Mouse (Mus musculus): ENCODE measurements around the gene Paf1.
A peak's percentile ranks its signal among the peaks of the same experiment; 100 is the strongest.
"Not testable (repeated sequence)": the region's sequence is repeated elsewhere in the genome, so short reads cannot be mapped to it uniquely, and the experiment has no call there.

The Paf1 gene

GRCm38 (mm10) chr7:28384162-28384561, 8.6 kb upstream of the Paf1 start:
- DNase-seq (ENCODE audit: low spot score in 2 of 2), result no peak

GRCm38 (mm10) chr7:28385196-28385595, 7.6 kb upstream of the Paf1 start:
- DNase-seq (ENCODE audit: low spot score in 2 of 2), result no peak

GRCm38 (mm10) chr7:28386007-28386406, 6.7 kb upstream of the Paf1 start:
- peak in 1 of 2 experiments; percentile 61 for DNase-seq (ENCODE audit: low spot score in 2 of 2)

GRCm38 (mm10) chr7:28386462-28386861, 6.3 kb upstream of the Paf1 start:
- peak; percentile 54 to 72 for DNase-seq (ENCODE audit: low spot score in 2 of 2)

DNA sequence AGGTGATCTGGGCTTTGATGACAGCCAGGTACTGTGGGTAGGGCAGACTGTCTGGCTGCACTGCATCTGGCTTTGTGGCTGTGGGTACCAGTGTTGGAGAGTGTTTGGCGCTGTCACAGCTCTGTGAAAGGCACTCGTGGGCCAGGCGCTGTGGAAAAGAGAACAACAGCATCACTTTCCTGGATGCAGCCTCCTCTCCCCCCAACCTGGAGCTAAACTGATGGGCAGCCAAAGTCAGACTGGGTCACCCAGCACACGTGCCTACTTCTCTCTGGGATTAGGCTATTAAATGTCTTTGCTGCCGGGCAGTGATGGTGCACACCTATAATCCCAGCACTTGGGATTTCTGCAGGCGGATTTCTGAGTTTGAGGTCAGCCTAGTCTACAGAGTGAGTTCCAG, 5.9 kb upstream of the Paf1 start:
- not testable (repeated sequence) for DNase-seq (ENCODE audit: low spot score in 2 of 2)

DNA sequence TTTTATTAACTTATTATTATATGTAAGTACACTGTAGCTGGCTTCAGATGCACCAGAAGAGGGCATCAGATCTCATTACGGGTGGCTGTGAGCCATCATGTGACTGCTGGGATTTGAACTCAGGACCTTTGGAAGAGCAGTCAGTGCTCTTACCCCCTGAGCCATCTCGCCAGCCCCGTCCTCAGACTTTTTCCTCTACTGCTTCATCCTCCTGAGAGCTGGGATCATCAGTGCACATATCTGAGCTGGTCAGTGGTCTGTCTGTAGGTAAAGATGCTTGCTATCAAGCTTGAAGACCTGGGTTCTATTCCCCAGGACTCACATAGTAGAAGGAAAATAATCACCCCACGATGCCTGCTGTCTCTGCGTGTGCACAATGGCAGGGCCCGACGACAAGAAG, 5.4 kb upstream of the Paf1 start:
- not testable (repeated sequence) for DNase-seq (ENCODE audit: low spot score in 2 of 2)

- DNase-seq (ENCODE audit: low spot score in 2 of 2), result no peak
Measured at GRCm38 (mm10) chr7:28390331-28390730, 2.4 kb upstream of the Paf1 start.

GRCm38 (mm10) chr7:28393272-28393951, 661 bp downstream of the Paf1 start:
- no peak for DNase-seq (ENCODE audit: low spot score in 2 of 2)

DNA sequence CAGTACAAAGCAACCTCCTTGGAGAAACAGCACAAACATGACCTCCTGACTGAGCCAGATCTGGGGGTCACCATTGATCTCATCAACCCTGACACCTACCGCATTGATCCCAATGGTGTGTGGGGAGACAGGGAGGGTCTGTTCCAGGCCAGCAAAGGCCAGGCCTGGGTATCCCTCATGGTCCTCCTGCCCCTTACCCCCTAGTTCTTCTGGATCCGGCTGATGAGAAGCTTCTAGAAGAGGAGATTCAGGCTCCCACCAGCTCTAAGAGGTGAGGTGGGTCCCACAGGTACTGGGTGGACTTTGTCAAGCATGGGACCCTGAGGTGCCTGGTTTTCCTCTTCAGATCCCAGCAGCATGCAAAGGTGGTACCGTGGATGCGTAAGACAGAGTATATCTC, 2.7 kb downstream of the Paf1 start:
- DNase-seq (ENCODE audit: low spot score in 2 of 2), result no peak

GRCm38 (mm10) chr7:28398000-28398399, 5.2 kb downstream of the Paf1 start:
- DNase-seq (ENCODE audit: low spot score in 2 of 2), result no peak

GRCm38 (mm10) chr7:28398696-28399340, 6.1 kb downstream of the Paf1 start:
- no peak for DNase-seq (ENCODE audit: low spot score in 2 of 2)

DNA sequence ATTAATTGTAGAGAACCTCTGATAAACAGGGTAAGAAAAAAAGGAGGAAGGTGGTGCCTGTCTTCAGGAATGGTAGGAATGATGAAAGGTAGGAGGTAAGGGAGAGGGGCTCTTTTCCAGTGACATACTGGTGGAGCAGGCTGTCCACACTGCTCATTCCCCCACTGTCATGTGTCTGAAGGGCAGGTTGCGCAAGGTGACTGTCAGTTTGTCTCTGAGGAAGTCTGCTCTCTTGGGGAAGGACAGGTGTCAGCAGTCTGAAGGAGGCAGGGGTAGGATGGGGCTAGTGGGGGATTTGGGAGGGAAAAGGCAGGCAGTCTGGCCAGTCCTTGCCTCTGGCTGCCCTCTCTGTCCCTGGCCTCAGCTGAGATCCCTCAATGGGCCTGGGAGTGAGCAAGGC, 8.3 kb downstream of the Paf1 start:
- no peak for DNase-seq (ENCODE audit: low spot score in 2 of 2)

GRCm38 (mm10) chr7:28401942-28402341, 9.2 kb downstream of the Paf1 start:
- DNase-seq (ENCODE audit: low spot score in 2 of 2), result no peak

DNA sequence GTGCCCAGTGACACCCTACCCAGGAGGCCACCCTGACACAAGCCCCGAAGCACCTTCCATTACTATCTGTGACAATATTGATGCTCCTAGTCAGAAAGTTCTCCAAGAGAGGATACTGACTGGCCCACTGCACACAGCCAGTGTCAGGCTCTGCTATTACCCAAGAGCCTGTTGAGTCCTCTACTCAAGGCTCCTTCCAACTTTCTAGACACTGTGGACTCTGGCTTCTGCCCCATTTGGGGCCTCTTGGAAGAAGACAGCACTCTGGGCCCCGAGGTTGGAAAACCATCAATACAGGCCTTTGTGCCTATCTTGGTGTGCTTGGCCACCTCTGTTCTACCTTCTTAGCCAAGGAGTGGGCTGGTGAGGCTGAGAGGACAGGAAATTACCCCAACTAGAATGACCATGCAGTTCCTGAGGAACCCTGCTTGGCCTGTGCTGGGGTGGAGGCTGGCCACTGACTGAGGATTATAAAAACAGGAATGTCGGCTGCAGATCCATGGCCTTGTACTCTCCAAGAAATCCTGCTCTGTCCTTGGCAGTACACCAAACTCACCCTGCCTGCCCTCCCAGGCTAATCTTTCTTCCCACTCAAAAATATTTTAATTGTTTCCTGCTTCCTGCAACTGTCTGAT, 18.2 kb downstream of the Paf1 start:
- DNase-seq (ENCODE audit: low spot score in 2 of 2), result no peak

DNA sequence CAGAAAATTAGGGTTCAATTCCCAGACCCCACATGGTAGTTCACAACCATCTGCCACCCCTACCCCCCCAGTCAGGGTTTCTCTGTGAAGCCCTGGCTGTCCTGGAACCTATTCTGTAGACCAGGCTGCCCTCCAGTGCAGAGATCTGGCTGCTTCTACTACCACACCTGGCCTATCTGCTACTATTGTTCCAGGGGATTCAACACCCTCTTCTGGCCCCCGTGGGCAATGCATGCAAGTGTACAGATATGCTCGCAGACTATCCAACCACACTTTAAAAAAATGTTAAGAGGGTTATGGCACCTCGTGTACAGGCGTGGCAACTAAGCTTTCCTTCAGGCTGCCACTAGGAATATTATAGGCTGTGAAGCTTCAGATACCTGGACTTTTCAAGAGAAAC, 20.1 kb downstream of the Paf1 start:
- DNase-seq (ENCODE audit: low spot score in 2 of 2), result no peak

DNA sequence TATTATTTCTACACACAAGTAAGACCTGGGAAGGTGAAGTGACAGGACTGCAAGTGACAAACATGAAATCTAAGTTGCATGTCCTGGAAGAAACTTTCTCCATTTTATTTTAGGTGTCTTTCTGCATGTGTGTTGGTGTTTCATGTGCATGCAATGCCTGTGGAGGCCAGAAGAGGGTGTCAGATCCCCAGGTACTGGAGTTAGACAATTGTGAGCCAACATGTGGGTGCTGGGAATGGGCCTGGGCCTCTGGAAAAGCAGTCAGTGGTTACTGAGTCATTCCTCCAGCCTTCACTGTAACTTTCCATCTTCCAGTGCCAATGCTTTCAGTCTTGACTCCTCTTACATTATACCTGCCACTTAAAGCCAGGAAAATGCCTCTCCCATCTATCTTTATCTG, 24.6 kb downstream of the Paf1 start:
- no peak for DNase-seq (ENCODE audit: low spot score in 2 of 2)

- peak in 1 of 2 experiments; percentile 47 for DNase-seq (ENCODE audit: low spot score in 2 of 2)
Measured at GRCm38 (mm10) chr7:28418096-28418670, 25.4 kb downstream of the Paf1 start.

GRCm38 (mm10) chr7:28419416-28419815, 26.7 kb downstream of the Paf1 start:
- no peak for DNase-seq (ENCODE audit: low spot score in 2 of 2)

GRCm38 (mm10) chr7:28423018-28423417, 30.3 kb downstream of the Paf1 start:
- DNase-seq (ENCODE audit: low spot score in 2 of 2), result no peak

DNA sequence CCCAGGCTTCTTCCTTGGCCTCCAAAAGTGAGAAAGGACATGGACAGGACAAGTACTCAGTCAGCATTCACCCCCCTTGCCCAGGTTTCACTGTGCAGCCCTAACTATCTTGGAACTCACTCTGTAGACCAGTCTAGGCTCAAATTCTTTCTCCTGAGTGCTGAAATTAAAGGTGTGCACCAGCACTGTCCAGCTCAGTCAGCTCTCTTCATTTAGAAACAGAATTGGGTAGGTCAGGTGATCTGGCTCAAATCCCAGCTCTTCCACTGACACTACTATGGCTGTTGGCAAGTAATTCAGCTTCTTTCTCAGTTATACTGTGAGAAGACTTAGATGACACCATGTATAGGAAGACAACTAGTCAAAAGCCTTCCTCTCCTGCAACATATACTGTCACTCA, 35.0 kb downstream of the Paf1 start:
- no peak for DNase-seq (ENCODE audit: low spot score in 2 of 2)

DNA sequence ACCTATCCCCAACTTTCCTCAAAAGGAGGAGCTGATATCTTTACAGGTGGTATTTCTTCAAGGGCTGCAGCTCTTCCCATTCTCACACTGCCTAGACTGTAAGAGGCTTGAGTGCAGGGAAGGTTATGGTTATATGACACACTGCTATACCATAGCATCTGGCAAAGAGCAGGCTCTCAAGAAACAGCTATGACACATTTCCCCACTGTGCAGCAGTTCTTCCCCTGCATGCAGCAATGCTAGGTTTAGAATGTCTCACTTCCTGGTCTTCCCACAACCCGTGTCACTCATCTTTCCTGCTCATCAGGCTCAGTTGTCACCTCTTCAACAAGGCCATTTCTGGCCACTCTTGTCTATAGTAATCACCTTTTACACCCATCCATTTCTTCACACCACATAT, 37.8 kb downstream of the Paf1 start:
- DNase-seq (ENCODE audit: low spot score in 2 of 2), result no peak

GRCm38 (mm10) chr7:28432252-28432651, 39.5 kb downstream of the Paf1 start:
- no peak for DNase-seq (ENCODE audit: low spot score in 2 of 2)

Data from frontal cortex, postnatal 10 days (tissue).